Mouse (Mus musculus) ES-Bruce4 (cell line): ENCODE results near the gene Hacd4. TPM values are rescaled to one million over a fixed set of nuclear protein-coding genes. Genes with fewer than 3 reads are reported as not detected.

Experiments
- H3K27ac ChIP-seq: 2 replicates; pipeline ENCODE4 v1.5.1; 2012; ENCODE audit warnings: low read length, inconsistent platforms; ENCODE audit not compliant: insufficient read depth
- H3K27me3 ChIP-seq: 2 replicates; pipeline ENCODE4 v1.6.1; 2012; ENCODE audit warnings: mild to moderate bottlenecking, low read length, inconsistent platforms; ENCODE audit not compliant: control insufficient read depth, poor library complexity, insufficient read depth, severe bottlenecking
- H3K36me3 ChIP-seq: 2 replicates; pipeline ENCODE4 v1.6.1; 2012; ENCODE audit warnings: inconsistent platforms, mild to moderate bottlenecking, low read length, moderate library complexity; ENCODE audit not compliant: control insufficient read depth, poor library complexity, insufficient read depth, severe bottlenecking
- H3K4me1 ChIP-seq: one replicate; pipeline ENCODE4 v1.8.1; 2011; ENCODE audit warnings: low read length; ENCODE audit not compliant: control insufficient read depth, insufficient read depth
- H3K4me3 ChIP-seq: 2 replicates; pipeline ENCODE4 v1.5.1; 2011; ENCODE audit warnings: low read depth, mild to moderate bottlenecking, low read length
- H3K9ac ChIP-seq: 2 replicates; pipeline ENCODE4 v1.6.1; 2012; ENCODE audit warnings: low read depth, mild to moderate bottlenecking, inconsistent platforms; ENCODE audit not compliant: poor library complexity, severe bottlenecking
- H3K9me3 ChIP-seq: replicated peaks from 2 replicates; pipeline ENCODE4 v1.6.1; 2012; ENCODE audit warnings: mild to moderate bottlenecking, low read length, inconsistent platforms; ENCODE audit not compliant: control insufficient read depth, poor library complexity, insufficient read depth, severe bottlenecking
- CTCF ChIP-seq: IDR thresholded peaks from one replicate; pipeline ENCODE4 v1.8.1; 2011; ENCODE audit warnings: low read depth, low read length
- EP300 ChIP-seq: IDR thresholded peaks from 2 replicates; pipeline ENCODE4 v1.6.1; 2011; ENCODE audit warnings: low read depth, low read length; ENCODE audit not compliant: insufficient read depth
- POLR2A ChIP-seq: IDR thresholded peaks from one replicate; pipeline ENCODE4 v1.8.1; 2011; ENCODE audit warnings: low read length; ENCODE audit not compliant: insufficient read depth
- polyA plus RNA-seq: library from polyadenylated mRNA; stranded (reverse); fragments of >200 nt; gene quantifications from 2 replicates; pipeline ENCODE4 v1.2.4, GENCODE M21; 2011; ENCODE audit warnings: low read depth; ENCODE audit not compliant: missing spikeins, insufficient read depth, insufficient read length

The Hacd4 gene
- polyA plus RNA-seq, 1 experiment, result 3.0 TPM

DNA sequence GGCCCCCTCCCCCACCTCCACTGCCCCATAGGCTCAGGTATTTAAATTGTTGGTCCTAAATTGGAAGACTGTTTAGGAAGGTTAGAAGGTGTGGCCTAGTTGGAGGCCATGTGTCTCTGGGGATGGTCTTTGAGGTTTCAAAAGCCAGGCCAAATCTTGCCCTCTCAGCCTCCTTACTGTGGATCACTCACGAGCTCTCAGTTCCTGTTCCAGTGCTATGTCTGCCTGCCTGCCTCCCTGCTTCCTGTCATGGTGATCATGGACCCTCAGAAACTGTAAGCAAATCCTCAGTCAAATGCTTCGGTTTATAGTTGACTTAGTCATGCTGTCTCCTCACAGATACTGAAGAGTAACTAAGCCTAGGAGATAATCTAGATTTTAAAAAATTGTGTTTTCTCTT, 19.9 kb upstream of the Hacd4 start:
- Histone ChIP-seq H3K9ac (no peak overlapping the region), H3K27ac (no peak overlapping the region), H3K27me3 (no peaks in the 10 kb centered on the region), H3K9me3 (no peaks in the 10 kb centered on the region), H3K4me1 (no peaks in the 10 kb centered on the region), H3K4me3 (no peak overlapping the region), H3K36me3 (no peaks in the 10 kb centered on the region)
- TF ChIP-seq EP300 (no peak), CTCF (no peak), POLR2A (no peak)

DNA sequence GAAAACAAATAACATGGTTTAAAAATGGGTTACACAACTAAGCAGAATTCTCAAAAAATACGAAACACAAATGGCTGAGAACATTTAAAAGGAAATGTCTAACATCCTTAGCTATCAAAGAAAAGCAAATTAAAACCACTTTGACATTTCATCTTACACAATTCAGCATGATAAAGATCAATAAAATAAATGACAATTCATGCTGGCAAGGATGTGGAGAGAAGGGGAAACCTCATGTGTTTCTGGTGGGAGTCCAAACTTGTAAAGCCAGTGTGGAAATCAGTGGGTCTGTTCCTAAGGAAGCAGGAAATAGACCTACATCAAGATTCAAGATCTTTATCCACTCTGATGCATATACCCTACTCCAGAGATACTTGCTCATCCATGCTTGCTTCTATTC, 19.4 kb upstream of the Hacd4 start:
- Histone ChIP-seq H3K4me1 (no peaks in the 10 kb centered on the region), H3K27ac (no peak overlapping the region), H3K36me3 (no peaks in the 10 kb centered on the region), H3K9ac (no peak overlapping the region), H3K27me3 (no peaks in the 10 kb centered on the region), H3K9me3 (no peaks in the 10 kb centered on the region), H3K4me3 (no peak overlapping the region)
- TF ChIP-seq EP300 (no peak), POLR2A (no peak), CTCF (no peak)

DNA sequence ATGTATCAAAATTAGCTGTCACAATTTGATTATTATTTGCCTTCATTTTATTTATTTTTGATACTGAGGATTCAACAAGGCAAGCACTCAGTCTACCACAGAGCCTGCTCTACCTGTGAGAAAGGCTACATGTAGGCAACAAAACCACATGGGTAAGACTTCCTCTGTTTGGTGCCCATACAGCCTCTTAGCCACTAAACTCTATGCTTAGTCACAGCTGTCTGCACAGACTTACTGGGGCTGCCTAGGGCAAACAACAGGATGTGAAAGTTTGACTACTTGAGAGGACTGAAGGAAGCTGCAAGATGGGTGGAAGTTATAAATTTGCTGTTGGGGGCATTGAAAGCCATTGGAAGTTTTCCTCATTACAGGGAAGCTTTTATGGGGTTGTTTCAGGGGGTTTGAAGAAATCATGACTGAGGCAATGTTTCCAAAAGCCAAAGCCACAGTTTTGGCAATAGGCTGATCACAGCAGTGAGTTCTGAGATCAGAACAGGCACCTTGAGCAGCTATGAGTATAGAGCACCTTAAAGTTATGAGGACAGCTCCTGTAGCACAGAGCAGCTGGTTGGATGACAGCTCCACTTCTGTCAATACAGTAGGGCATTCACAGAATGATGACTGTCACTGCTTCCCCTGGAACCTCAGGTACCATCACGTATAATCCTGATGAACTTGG, 11.5 kb upstream of the Hacd4 start:
- H3K9ac ChIP-seq, result no peak overlapping the region
- H3K27me3 ChIP-seq, result no peaks in the 10 kb centered on the region
- H3K36me3 ChIP-seq, result no peaks in the 10 kb centered on the region
- H3K27ac ChIP-seq, result no peak overlapping the region
- H3K9me3 ChIP-seq, result no peaks in the 10 kb centered on the region
- H3K4me1 ChIP-seq, result no peaks in the 10 kb centered on the region
- H3K4me3 ChIP-seq, result no peak overlapping the region
- TF ChIP-seq EP300, result no peak
- TF ChIP-seq CTCF, result no peak
- no peak for TF ChIP-seq POLR2A

DNA sequence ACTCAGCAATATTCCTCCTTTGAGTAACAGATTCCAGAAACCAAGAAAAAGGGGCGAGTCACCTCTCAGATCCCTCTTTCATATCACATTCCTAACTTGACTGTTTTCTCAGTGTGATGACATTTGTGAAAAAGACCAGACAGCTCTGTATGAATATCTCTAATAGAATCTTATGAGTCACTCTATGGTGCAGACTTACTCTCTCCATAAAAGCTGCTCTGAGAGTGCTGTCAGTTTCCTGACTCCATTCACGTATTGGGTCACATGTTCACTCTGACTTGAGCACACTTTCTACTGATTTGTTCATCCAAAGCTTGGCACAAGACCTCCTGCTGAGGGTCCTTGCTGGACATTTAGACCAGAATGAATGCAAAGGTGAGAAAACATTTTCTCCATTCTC, 10.2 kb upstream of the Hacd4 start:
- H3K36me3 ChIP-seq, result no peaks in the 10 kb centered on the region
- no peak overlapping the region for H3K4me3 ChIP-seq
- H3K27ac ChIP-seq, result no peak overlapping the region
- H3K9ac ChIP-seq, result no peak overlapping the region
- H3K27me3 ChIP-seq, result no peaks in the 10 kb centered on the region
- TF ChIP-seq POLR2A (no peak), CTCF (no peak), EP300 (no peak)
- H3K4me1 ChIP-seq, result no peaks in the 10 kb centered on the region
- no peaks in the 10 kb centered on the region for H3K9me3 ChIP-seq

DNA sequence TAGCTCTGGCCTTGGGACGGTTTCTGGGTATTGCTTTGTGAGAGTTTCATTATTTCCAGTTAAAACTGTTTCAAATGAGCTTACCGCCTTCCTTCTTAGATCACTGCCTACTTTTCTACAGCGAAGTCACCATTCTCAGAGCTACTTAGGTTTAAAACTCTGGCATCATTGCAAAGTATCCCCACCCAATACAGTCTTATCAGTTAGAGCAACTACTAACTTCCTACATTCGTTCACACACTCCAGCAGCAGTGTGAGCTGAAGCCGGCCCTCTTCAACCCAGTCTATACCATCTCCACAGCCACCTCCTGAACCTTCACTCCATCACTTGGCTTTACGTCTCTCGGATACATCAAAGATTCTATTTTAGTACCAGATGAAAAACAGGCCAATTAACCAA, 2.1 kb upstream of the Hacd4 start:
- no peaks in the 10 kb centered on the region for H3K4me1 ChIP-seq
- no peak overlapping the region for H3K27ac ChIP-seq
- no peaks in the 10 kb centered on the region for H3K27me3 ChIP-seq
- H3K36me3 ChIP-seq, result no peaks in the 10 kb centered on the region
- no peaks in the 10 kb centered on the region for H3K9me3 ChIP-seq
- H3K4me3 ChIP-seq, result no peak overlapping the region
- TF ChIP-seq POLR2A (no peak), CTCF (no peak), EP300 (no peak)
- H3K9ac ChIP-seq, result no peak overlapping the region

DNA sequence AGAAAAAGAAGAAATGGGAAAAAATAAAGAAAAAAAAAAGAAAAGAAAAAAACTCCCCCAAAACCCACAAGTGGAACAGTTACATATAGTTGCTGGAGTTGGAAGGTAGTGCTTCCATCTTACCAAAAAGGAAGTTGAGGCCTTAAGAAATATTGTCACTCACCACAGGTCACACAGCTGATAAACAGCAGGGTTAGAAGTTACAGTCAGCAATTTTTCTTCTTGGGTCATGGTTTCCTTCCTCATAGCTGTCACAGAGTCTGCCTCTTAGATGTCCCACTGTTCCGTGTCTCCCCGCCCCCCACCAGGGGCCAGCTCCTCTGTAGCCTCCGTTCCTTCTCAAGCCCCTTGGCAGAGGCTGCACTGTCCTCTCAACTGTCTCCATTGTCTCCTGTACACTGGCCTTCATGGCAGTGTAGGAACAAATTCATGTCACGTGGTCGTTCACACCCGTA, 968 bp upstream of the Hacd4 start:
- Histone ChIP-seq H3K9me3 (no peaks in the 10 kb centered on the region), H3K4me1 (no peaks in the 10 kb centered on the region), H3K36me3 (no peaks in the 10 kb centered on the region), H3K27ac (no peak overlapping the region), H3K4me3 (no peak overlapping the region), H3K27me3 (no peaks in the 10 kb centered on the region), H3K9ac (no peak overlapping the region)
- no peak for TF ChIP-seq POLR2A
- TF ChIP-seq EP300, result no peak
- TF ChIP-seq CTCF, result no peak
